Mouse (Mus musculus) spleen, adult 2 months (tissue): ENCODE data around the gene Rffl.

Source experiments
- CTCF ChIP-seq: fragments of 200-500 bp; IDR thresholded peaks from 2 replicates; pipeline ENCODE4 v1.5.1; 2011; ENCODE audit warnings: mild to moderate bottlenecking, inconsistent platforms; ENCODE audit not compliant: insufficient read depth, insufficient read length, insufficient replicate concordance; ENCODE audit errors: extremely low read depth
- POLR2A ChIP-seq: fragments of 200-500 bp; IDR thresholded peaks from 2 replicates; pipeline ENCODE4 v1.6.1; 2011; ENCODE audit warnings: low read depth, low read length, inconsistent platforms

DNA sequence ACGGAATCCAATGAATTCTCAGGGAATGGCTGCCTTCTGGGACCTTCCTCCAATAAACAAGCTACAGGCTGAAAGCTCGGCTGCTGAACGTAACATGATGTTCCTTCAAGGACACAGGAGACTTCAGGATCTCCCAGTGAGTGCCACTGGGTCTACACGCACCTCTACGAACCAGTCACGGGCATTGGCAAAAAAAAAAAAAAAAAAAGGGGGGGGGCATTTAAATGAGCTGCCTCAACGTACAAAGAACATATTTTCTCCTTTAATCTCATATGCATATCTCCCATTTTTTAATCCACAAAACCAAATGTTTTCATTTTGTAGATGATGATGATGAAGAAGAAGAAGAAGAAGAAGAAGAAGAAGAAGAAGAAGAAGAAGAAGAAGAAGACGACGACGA lies 5.1 kb downstream of the Rffl start:
- TF ChIP-seq POLR2A: no peak
- TF ChIP-seq CTCF: no peak
